Mouse (Mus musculus) adrenal gland, adult (tissue): Measurements from ENCODE around the gene Prickle1.
A peak's percentile ranks its signal among the peaks of the same experiment; 100 is the strongest.

ENCODE experiments used
- DNase-seq, 2 experiments: peaks; one replicate each; pipeline ENCODE4 v3.0.0; 2022 to 2023; ENCODE audit warnings: low spot score in 1 of 2; ENCODE audit not compliant: inconsistent age in 2 of 2

The Prickle1 gene

DNA sequence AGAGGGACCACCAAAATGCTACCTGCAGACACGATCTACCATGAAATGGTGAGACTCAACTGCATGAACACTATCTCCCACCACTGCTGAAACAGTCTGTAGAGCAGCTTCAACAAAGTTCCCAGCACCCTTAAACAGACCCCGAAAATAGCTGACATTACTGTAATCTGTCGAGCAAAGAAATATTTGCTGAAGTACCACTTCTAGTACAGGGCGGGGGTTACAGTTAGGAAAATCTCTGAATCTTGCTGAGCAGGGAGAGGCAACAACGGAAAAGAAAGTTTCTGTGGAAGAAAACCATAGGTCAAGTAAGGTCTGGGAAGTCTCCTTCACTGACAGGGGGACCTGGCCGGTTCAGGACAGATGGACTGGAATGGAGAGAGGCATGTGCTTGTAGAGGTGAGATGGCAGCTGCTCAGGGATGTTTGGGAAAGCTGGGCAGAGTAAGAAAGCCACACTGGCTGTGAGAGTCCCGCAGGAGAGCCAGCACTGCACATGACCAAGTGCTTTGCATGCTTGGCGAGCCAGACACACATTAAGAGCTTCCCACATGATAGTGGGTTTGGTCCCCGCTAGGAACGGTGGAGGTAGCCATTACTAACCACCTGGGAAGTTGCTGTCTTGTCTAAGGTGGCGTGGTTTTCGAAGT, 41.4 kb downstream of the Prickle1 start:
- DNase-seq = no peak

DNA sequence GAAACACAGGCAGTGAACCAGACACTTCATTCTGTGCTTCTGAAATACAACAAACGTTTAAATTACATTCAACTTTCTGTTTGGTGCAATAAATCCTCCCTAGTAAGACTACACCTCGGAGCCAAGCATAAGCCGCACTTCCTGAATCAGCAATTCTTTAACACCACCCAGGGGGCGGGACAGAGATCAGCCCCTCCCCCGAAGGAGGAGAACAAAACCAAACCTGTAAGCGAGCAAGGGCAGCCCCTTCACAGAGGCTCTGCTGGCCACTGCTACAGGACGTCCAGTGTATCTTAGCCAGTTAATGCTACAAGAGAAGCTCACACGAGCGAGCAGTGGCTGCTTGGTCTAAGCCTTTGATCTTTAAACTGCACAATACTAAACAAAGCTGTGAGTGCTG, 43.5 kb downstream of the Prickle1 start:
- DNase-seq = peak; percentile 75 to 91

DNA sequence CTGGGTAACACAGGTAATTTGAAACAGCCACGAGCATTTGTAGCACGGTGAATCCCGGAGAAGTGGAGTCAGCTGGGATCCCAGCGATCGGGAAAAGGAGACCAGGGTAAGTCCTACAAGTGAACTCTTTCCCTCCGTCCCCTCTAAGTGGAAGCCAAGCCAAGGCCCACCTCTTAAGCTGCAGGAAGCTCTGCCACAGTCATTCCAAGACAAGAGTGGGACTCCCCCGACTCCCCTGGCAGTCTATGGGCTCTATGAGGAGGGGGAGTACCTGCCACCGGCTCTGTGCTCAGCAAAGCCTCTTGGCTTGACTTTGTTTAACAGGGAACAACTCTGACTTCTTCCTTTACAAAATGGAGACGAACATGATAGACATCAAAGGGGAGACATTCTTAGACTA, 47.4 kb downstream of the Prickle1 start:
- no peak for DNase-seq

DNA sequence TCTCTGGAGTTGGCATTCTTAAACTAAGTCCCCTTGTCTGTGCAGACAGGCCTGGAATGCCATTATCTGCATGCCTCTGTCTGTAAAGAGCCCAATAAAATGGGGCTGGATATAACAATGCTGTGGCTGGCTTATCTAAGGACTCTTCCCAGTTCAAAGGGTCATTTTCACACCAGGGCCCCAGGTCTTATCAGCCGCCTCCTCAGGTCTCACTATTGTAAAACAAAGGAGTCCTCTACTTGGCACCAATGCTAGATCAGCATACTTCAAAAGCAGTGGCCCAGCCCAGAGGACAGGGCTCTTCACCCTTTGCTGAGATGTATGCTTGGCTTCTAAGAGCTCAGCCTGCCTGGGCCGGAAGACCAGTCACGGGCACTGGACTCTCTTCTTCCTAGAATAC, 56.3 kb downstream of the Prickle1 start:
- DNase-seq = no peak

DNA sequence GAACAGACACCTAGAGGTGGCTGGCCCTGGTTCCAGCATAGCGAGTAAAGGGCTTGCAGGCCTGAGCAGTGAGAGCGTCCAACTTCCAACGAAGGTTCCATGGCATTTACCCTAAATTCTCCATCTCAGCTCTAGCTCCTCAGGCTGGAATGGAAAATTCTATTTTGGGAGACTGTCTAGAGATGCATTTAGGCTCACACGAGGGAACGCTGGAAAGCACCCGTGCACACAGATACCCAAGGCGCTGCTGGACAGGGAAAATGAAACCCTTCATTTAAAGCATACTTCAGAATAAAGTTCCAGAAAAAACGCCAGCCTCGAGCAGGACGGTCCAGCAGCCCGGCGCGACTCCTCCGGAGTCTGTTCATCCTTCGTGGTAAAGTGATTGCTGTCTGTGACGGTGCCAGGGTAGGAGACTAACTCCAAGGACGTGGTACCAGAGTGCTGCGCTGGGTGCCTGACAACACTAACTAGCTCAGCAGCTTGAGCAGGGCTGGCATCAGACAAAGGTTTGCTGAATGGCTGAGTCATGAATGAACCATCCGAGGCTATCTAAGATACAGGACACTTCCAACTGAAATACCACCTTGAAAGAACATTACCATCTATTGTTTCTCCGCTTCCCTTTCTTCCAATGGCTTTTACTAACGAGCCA, 57.0 kb downstream of the Prickle1 start:
- DNase-seq = peak; percentile 57 to 78

DNA sequence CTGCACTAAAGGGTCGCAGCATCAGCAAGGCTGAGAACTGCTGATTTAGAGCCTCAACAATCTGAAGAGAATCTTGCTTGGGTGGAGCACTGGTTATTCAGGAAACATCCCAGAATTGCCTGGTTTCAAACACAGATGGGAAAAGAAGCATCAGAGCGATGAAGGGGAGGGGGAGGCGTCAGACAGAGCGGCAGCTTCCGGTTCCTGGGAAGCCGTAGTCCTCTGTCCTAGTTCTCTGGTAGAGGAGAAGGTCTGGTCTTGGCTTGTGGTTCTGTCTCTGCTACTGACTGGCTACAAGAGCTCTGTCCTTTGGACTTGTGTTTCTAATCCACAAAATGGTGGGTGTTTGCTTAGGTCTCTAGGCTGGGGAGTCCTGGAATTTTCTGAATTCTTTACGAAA, 57.9 kb downstream of the Prickle1 start:
- no peak for DNase-seq

DNA sequence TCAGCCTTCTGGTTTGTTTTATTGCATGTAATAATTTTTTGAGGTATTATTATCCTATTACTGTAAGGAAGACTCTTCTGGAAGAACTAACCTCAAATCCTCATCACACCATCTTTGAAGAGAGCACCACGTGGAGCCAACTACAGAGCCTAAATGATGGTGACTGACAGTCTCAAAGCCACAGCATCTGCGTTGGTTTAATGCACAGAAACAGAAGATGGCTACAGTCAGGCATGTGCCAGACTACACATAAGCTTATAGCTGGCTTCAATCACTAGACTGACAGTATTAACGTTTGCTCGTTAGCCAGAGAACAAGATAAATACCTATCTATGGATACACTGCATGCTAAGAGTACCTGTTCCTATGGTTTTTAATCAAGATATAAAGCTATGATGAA, 59.5 kb downstream of the Prickle1 start:
- no peak for DNase-seq

DNA sequence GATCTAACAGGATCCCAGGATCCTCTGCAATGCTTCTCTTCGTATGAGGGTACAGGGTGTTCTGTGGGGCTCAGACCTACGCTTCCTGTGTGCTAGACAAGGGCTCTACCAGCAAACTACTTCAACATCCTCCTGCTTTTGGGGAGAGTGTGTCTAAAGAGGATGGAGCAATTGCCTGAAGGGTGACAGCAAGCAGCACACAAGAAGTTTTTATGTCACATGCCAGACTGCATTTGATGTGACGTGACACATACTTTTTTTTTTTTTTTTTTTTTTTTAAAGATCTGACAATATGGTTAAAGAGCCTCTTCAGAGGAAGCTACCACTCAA, 65.0 kb downstream of the Prickle1 start:
- DNase-seq = no peak

DNA sequence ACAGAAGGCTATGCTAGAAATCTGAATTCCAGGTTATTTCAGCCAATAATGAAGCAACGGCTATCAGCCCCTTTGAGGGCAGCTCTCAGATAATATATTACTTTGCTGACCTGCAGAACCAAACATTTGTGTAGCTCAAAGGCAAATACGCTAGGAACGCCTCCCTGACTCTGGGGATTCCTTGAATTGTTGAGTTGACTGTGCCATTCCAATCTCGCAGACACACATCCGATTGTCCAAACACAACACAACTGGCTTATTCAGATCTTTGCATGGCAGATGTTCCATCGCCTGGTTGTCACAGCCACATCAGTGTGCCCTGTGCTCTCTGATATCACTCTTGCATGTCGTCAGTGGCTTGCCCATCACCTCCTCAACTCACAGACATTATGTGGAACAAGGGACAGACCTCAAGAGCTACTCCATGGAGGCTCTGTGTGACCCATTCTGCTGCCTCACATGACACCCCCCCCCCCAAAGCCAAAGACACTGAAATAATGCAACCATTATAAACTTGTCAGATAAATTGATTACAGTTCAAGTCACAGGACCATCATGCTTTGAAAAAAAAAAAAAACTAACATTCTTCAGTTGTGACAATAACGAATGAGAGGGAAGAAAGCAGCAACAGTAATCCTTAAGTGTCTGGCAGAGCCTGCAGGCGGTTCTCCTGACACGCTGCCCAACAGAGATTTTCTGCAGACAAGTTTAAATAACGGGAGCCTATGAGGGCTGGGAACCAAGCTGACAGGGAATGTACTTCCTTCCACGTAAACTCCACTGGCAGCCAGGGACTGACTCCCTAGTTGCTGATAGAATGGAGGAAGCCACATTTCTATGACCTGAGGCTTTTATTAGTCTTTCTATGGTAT, 65.6 kb downstream of the Prickle1 start:
- DNase-seq = no peak

DNA sequence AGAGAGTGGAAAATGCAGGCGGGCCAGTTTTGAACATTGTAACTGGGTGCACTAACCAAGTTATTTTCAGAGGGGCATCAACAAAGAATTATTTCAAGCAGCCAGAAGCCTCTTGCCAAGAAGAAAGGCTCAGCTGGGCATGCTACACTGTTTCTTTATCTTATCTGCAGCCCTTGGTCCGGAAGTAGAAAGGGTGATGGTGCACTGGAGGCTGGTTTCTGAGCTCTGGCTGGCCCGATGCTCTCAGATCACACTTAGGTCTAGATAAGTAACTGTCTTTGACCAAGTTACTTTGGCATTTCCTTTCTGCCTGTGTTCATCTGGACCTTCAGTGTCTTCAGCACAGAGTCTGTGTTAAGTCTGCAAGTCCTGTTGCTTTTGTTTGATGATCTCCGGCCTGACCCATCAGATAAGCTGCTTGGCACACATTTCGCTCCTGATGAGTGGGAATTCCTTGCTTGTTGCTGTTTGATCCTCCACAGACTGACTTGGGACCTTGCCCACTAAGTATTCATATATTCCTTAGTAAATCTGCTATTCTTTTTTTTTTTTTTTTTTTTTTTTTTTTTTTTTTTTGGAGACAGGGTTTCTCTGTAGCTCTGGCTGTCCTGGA, 70.3 kb downstream of the Prickle1 start:
- DNase-seq = peak in 1 of 2 experiments; percentile 46

DNA sequence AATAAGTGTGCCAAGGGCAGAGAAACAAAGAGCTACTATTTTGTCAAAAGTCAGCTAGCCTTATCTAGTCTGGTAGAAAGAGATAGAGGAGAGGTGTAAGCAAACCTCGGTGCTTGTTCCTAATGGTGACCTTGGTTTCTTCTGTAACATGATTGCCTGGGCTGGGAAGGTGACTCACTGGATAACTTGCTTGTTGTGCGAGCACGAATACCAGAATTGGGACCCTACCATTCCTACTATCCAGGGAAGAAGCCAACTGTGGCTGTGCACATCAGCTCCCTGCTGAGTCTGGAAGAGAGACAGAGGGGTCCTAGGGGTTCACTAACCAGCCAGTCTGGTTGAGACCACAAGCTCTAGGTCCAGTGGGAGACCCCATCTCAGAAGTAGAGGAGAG, 73.9 kb downstream of the Prickle1 start:
- DNase-seq = peak; percentile 33 to 71

DNA sequence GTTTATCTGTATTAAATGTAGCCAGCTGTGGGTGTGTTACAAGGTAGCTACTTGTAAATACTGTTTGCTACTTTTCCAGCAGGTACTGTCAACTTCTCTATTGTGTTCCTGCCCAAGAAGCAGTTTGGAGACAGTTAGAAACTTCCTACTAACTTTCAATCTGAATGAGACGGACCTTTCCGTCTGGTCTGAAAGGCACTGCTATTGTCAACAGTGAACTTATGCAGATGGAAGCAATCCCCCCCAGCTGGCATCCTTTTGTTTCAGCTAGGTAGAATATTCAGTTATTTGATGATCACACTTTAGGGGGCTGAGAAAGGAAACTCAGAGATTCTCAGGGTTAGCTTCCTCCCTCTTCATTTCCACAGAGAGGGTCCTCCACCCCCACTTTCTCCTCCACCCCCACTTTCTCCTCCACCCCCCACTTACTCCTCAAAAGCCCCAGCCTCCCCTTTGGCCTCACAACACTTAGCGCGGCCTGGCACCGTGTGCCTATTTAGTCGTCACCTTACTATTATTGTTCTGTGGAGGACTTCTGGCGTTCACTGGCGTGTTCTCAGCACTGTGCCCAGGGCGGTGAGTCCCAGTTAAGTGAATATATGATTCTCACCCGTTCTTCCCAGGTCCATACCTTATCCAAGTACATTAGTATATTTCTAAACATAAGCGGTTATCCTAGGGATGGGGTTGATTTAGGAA, 74.5 kb downstream of the Prickle1 start:
- DNase-seq = no peak

DNA sequence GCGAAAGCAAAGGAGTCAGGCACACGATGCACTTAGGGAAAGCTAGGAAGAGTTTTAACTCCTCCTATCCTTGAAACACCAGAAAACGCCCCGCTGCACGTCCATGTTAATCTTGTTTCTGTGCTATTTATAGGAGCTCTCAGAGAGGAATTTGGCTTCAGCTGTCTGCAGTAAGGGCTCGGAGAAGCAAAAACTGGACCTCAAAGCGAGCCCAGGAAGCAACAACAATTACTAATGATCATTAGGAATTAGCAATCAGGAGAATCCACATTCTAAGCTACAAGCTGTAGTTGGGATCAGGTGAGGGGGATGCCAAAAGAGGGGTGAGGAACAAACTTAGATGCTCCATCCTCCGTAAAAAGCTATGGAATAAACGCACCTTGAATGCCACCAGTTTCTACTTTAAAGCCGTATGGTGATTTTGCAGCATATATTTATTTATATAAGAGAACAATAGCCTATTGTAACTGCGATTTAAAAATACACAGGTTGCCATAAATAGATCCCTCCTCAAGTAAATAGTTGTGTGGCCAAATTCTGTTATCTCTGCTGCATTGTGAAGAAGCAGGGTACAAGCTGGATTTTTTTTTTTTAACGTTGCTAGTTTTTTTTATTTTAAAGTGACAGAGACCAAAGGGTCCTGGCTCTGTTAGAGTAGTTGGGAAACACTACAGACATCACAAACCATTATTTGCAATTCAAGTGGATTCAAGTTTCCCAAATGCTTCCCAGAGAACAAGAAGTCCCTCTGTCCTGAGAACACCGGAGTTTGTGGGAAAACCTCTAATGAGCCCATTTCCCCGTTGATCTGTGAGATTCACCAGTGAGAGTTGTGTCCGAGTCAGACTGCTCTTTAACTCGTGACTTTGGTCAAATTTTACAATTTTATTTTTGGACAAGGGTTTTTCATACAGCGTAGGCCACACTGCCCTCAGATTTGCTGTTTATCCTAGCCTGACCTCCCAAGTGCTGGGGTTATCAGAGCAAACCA, 75.6 kb downstream of the Prickle1 start:
- DNase-seq = peak; percentile 33 to 75

DNA sequence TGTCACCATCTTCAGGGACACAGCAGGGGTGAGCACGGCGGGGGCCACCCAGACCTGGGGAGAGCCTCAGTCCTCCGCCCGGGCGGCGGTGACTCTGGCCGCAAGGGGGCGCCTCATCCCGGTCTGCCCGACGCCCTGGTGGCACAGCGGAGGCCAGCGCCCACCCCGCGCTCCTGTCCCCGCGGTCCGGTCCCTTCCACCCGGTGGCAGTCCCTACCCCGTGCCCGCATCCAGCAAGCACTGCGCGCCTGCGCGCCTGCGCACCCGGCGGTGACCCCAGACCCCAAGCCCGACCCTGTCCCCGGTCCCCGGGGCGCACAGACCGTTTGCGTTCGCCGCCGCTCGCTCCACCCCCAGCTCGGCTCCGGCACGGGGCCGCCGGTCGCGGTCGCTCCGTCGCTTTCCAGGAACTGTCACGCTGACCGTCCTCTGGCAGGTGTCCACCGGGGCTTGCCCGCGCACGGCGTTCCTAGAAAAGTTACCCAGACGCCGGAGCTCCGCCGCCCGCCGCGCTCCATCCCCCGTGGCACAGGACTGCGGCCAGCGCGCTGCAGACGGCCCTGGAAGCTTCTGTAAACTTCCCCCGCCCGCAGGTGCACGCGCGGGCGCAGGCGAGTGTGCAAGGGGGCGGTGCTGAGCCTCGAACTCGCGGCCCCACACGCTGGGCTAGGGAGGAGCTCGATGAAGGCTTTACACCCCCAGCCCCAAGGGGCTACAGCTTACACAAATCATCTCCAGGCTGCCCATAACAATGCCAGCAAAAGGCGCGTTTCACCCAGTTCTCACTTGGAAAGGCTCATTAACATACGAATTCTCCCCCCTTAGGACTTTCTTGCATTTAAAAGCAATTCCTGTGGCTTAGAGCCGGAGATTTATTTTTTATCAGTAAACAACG, 76.5 kb downstream of the Prickle1 start:
- DNase-seq = peak; percentile 87 to 96

DNA sequence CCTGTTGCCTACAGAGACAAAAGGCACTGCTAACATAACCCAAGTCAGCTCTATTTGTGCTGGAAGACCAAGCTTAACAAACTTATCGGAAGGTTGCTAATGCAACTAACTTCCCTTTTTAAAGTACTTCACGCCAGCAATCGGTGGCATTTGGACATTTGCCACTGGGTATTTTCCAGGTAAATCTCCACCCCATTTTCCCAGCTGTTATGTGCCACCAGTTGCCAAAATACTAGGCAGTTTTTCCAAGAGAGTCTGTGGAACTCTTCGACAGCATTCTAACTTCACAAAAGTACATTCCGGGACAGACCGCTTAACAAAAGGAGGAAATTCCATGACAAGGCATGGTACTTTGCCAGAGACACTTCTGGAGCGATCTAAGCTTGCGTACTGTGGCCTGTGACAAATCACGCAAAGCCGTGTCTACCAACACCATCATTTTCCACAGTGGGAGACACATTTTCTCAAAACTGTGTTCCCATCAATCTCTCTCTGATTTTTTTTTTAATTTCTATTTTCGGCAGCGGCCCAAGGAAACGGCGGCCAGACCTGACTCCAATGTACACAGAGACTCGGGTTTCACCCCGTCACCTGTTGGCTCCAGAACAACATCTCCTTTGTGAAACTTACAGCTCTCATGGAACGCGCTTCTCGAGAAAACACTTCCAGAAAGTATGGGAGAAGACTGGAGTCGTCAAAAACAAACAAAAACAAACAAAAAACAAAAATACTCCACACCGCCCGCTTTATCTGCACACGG, 77.4 kb downstream of the Prickle1 start:
- peak; percentile 43 to 86 for DNase-seq

DNA sequence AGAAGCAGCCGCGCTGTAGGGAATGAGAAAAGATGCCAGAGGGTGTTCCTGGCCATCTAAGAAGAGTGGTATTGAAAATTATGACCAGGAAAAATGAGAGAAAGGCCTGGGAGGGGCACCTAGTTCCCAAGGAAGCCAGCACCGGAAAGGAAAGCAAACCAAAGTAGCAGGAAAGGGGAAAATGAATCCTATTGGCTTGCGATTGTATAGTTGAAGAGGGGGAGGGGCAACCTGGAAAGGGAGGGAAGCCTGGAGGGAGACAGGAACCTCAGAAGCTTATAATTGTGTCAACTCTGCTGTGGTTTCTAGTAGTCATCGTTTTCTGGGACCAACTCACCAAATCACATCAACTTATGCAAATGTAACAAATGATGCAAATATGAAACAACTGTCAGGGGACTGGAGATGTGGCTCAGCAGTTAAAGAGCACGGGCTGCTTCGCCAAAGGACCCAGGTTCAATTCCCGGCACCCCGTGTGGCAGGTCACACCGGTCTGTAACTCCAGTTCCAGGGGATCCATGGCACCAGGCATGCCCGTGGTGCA, 78.6 kb downstream of the Prickle1 start:
- peak in 1 of 2 experiments; percentile 43 for DNase-seq

DNA sequence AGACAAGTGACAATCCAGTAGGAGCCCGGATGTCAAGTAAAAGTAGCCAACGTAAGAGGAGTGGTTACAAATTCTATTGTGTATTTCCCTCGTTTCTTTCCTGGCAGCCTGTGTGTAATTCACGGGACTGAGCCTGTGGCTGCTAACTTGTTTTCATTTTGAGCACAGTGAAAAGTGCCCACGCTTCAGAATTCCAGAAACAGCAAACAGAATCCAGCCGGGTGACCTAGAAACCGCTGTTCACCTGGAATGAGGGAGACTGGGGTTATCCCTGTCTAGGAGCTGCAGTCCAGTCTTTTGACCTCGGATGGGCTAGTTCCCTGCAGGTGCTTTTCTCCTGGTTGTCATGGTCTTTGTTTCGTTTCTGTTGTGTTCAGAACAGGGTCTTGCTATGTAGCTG, 80.4 kb downstream of the Prickle1 start:
- DNase-seq = no peak

DNA sequence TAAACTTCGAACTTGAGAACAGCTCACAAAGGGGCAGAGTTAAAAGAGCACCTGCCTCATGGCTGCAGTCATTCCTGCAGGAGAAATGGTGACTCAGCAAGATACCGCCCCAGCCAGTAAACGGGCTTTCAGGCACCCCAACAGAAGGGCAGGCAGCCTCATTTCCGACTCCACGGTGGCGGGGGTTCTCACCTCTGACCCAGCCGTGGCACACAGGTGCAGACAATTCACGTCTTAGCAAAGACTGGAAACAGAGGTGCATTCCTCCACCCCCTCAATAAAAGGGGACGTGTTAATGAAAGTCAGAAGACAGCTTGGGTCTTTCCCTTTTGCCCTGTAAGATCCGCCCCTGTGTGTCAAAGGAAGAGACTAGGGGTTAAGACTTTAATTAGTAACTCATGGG, 81.8 kb downstream of the Prickle1 start:
- peak; percentile 53 to 81 for DNase-seq
